Mouse (Mus musculus) midbrain, embryonic 14.5 days (tissue): ENCODE results near the gene Ttc28. TPM values are rescaled to one million over a fixed set of nuclear protein-coding genes. Genes with fewer than 3 reads are reported as not detected.

Source experiments
- ATAC-seq: fragments of 200-750 bp; cut with Nextera tagmentation; 2 replicates; pipeline ENCODE4 v1.8.0; 2017; ENCODE audit warnings: moderate number of reproducible peaks, moderate library complexity; ENCODE audit not compliant: low FRiP score, low TSS enrichment
- DNase-seq: peaks from one replicate; pipeline ENCODE4 v3.0.0-alpha.2; 2015
- H3K27ac ChIP-seq: fragments of 300-500 bp; sonication (generic); replicated peaks from 2 replicates; pipeline ENCODE4 v1.5.1; 2014; ENCODE audit warnings: mild to moderate bottlenecking, low read depth, low read length, moderate library complexity
- H3K27me3 ChIP-seq: fragments of 300-500 bp; sonication (generic); 2 replicates; pipeline ENCODE4 v1.6.1; 2014; ENCODE audit warnings: low read length, control low read depth, mixed read lengths; ENCODE audit not compliant: control insufficient read depth, insufficient read depth
- H3K36me3 ChIP-seq: fragments of 300-500 bp; sonication (generic); 2 replicates; pipeline ENCODE4 v1.6.1; 2014; ENCODE audit warnings: low read length, control low read depth; ENCODE audit not compliant: control insufficient read depth, insufficient read depth
- H3K4me1 ChIP-seq: fragments of 300-500 bp; sonication (generic); 2 replicates; pipeline ENCODE4 v1.6.1; 2014; ENCODE audit warnings: mild to moderate bottlenecking, antibody characterized with exemption, low read length, control low read depth; ENCODE audit not compliant: control insufficient read depth, insufficient read depth
- H3K4me2 ChIP-seq: fragments of 300-500 bp; sonication (generic); 2 replicates; pipeline ENCODE4 v1.6.1; 2014; ENCODE audit warnings: mild to moderate bottlenecking, low read length, moderate library complexity
- H3K4me3 ChIP-seq: fragments of 300-500 bp; sonication (generic); replicated peaks from 2 replicates; pipeline ENCODE4 v1.5.1; 2014; ENCODE audit warnings: low read depth, low read length
- H3K9ac ChIP-seq: fragments of 300-500 bp; sonication (generic); replicated peaks from 2 replicates; pipeline ENCODE4 v1.6.1; 2014; ENCODE audit warnings: mild to moderate bottlenecking, low read length, moderate library complexity
- H3K9me3 ChIP-seq: fragments of 300-500 bp; sonication (generic); 2 replicates; pipeline ENCODE4 v1.6.1; 2016; ENCODE audit warnings: low read length, control low read depth, mixed read lengths; ENCODE audit not compliant: control insufficient read depth
- WGBS: fragments of 180-500 bp; shearing (Covaris S2); extraction: QIAGEN DNeasy Blood & Tissue Kit; methylation state at CpG from one replicate; pipeline ENCODE4 v1.1.7; 2014; 5-methylcytosine and 5-hydroxymethylcytosine counted together
- polyA plus RNA-seq: library from polyadenylated mRNA; unstranded; fragments of >200 nt; fragmentation: Nextera tagmentation; extraction: Ambion mirVana; gene quantifications from 2 replicates; pipeline ENCODE4 v1.2.1, GENCODE M21; 2014

The Ttc28 gene
- polyA plus RNA-seq, 1 experiment from 2014 or later = 30.9 TPM

GRCm38 (mm10) chr5:111028952-111029351 lies 149.3 kb downstream of the Ttc28 start:
- DNase-seq = no peak
- H3K27ac ChIP-seq = no peak overlapping the region
- no peaks in the 10 kb centered on the region for H3K36me3 ChIP-seq
- WGBS = 84% methylated on average over 9 of the region's 9 CpGs
- ATAC-seq = no peak
- H3K27me3 ChIP-seq = no peaks in the 10 kb centered on the region
- H3K4me1 ChIP-seq = peaks cover 49% of the 10 kb centered on the region
- H3K4me3 ChIP-seq = no peak overlapping the region
- H3K9me3 ChIP-seq = no peaks in the 10 kb centered on the region
- no peak overlapping the region for H3K9ac ChIP-seq
- no peak overlapping the region for H3K4me2 ChIP-seq

- Histone ChIP-seq H3K27me3 (no peaks in the 10 kb centered on the region), H3K4me3 (no peak overlapping the region), H3K27ac (no peak overlapping the region), H3K4me2 (no peak overlapping the region), H3K9me3 (no peaks in the 10 kb centered on the region), H3K36me3 (no peaks in the 10 kb centered on the region), H3K4me1 (peaks cover 17% of the 10 kb centered on the region), H3K9ac (no peak overlapping the region)
- no peak for ATAC-seq
- no peak for DNase-seq
- WGBS = 80% methylated on average over 10 of the region's 10 CpGs
Observed at GRCm38 (mm10) chr5:111032687-111033295, 153.2 kb downstream of the Ttc28 start.

- no peaks in the 10 kb centered on the region for H3K27me3 ChIP-seq
Observed at GRCm38 (mm10) chr5:111033489-111033888, 153.9 kb downstream of the Ttc28 start.

GRCm38 (mm10) chr5:111037123-111037748 lies 157.6 kb downstream of the Ttc28 start:
- Histone ChIP-seq H3K36me3 (no peaks in the 10 kb centered on the region), H3K27me3 (no peaks in the 10 kb centered on the region), H3K4me3 (no peak overlapping the region), H3K9ac (no peak overlapping the region), H3K4me2 (no peak overlapping the region), H3K27ac (no peak overlapping the region), H3K4me1 (peaks cover 32% of the 10 kb centered on the region), H3K9me3 (no peaks in the 10 kb centered on the region)
- ATAC-seq (no peak), DNase-seq (no peak)
- WGBS = 79% methylated on average over 7 of the region's 7 CpGs

More at GRCm38 (mm10) chr5:111033489-111033888, 153.9 kb downstream of the Ttc28 start:
- H3K4me3 ChIP-seq = no peak overlapping the region
- 94% methylated on average over 4 of the region's 4 CpGs for WGBS
- H3K4me1 ChIP-seq = peaks cover 14% of the 10 kb centered on the region
- H3K9me3 ChIP-seq = no peaks in the 10 kb centered on the region
- H3K27ac ChIP-seq = no peak overlapping the region
- no peak overlapping the region for H3K4me2 ChIP-seq
- no peaks in the 10 kb centered on the region for H3K36me3 ChIP-seq
- DNase-seq (no peak), ATAC-seq (no peak)
- H3K9ac ChIP-seq = no peak overlapping the region

GRCm38 (mm10) chr5:111039771-111040170 lies 160.2 kb downstream of the Ttc28 start:
- H3K4me1 ChIP-seq = peaks cover 47% of the 10 kb centered on the region
- 60% methylated on average over 6 of the region's 6 CpGs for WGBS
- no peaks in the 10 kb centered on the region for H3K9me3 ChIP-seq
- DNase-seq (no peak), ATAC-seq (no peak)
- no peak overlapping the region for H3K4me2 ChIP-seq
- H3K27me3 ChIP-seq = no peaks in the 10 kb centered on the region
- no peak overlapping the region for H3K4me3 ChIP-seq
- H3K9ac ChIP-seq = no peak overlapping the region
- H3K36me3 ChIP-seq = no peaks in the 10 kb centered on the region
- peak overlapping the region; percentile 37 for H3K27ac ChIP-seq

GRCm38 (mm10) chr5:111041952-111042351 lies 162.3 kb downstream of the Ttc28 start:
- DNase-seq = peak; percentile 66
- Histone ChIP-seq H3K9me3 (no peaks in the 10 kb centered on the region), H3K4me2 (peak overlapping the region; percentile 15; the same call in 1 of the 2 replicates), H3K27me3 (no peaks in the 10 kb centered on the region), H3K36me3 (no peaks in the 10 kb centered on the region), H3K9ac (no peak overlapping the region), H3K27ac (peak overlapping the region; percentile 58), H3K4me1 (peaks cover 67% of the 10 kb centered on the region), H3K4me3 (no peak overlapping the region)
- peak; percentile 50; the same call in 1 of the 2 replicates for ATAC-seq
- 33% methylated on average over 5 of the region's 5 CpGs for WGBS

- H3K4me3 ChIP-seq = no peak overlapping the region
- ATAC-seq = no peak
- no peak overlapping the region for H3K9ac ChIP-seq
- H3K27me3 ChIP-seq = no peaks in the 10 kb centered on the region
- WGBS = 9% methylated on average over 7 of the region's 7 CpGs
- H3K4me1 ChIP-seq = peaks cover 65% of the 10 kb centered on the region
- DNase-seq = peak; percentile 58
- H3K4me2 ChIP-seq = no peak overlapping the region
- no peaks in the 10 kb centered on the region for H3K9me3 ChIP-seq
- no peaks in the 10 kb centered on the region for H3K36me3 ChIP-seq
- peak overlapping the region; percentile 33; the same call in 1 of the 2 replicates for H3K27ac ChIP-seq
Observed at GRCm38 (mm10) chr5:111044193-111044592, 164.6 kb downstream of the Ttc28 start.

GRCm38 (mm10) chr5:111046359-111046758 lies 166.8 kb downstream of the Ttc28 start:
- no peak overlapping the region for H3K9ac ChIP-seq
- peaks cover 56% of the 10 kb centered on the region for H3K4me1 ChIP-seq
- H3K4me3 ChIP-seq = no peak overlapping the region
- no peaks in the 10 kb centered on the region for H3K9me3 ChIP-seq
- WGBS = 96% methylated on average over 6 of the region's 6 CpGs
- ATAC-seq (no peak), DNase-seq (no peak)
- no peak overlapping the region for H3K4me2 ChIP-seq
- 0 out of 2 replicates have a peak overlapping the region, but pooled peaks have one; percentile 14 for H3K27ac ChIP-seq
- no peaks in the 10 kb centered on the region for H3K27me3 ChIP-seq
- H3K36me3 ChIP-seq = no peaks in the 10 kb centered on the region
